Mouse (Mus musculus) frontal cortex, postnatal 36 days (tissue): ENCODE data around the gene Frmd4a.
A peak's percentile ranks its signal among the peaks of the same experiment; 100 is the strongest.
"Not testable (repeated sequence)": the region's sequence is repeated elsewhere in the genome, so short reads cannot be mapped to it uniquely, and the experiment has no call there.

Source experiments
- DNase-seq, 2 experiments: peaks; one replicate each; pipeline ENCODE4 v3.0.0; 2022; ENCODE audit warnings: low spot score in 2 of 2

Gene Frmd4a

GRCm38 (mm10) chr2:4575975-4576374, 558.5 kb downstream of the Frmd4a start:
- DNase-seq: no peak

DNA sequence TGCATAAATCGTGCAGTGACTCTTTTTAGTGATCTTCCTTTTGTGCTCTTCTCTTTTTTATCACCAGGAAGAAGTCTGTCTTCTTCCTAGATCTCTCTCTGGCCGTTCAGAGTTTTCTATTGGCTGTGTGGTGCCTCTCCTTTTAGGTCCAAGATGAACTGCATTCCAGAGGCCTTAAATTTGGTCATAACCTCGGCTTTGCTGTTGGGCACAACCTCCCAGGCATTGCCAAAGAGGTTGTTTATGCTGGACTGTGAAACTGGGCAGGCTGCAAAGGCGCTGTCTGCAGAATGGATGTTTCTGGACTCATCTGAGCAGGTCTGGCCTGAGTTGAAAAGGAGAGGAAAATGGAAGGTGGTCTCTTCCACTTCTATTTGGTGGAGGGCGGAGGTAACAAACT, 560.8 kb downstream of the Frmd4a start:
- DNase-seq: no peak

DNA sequence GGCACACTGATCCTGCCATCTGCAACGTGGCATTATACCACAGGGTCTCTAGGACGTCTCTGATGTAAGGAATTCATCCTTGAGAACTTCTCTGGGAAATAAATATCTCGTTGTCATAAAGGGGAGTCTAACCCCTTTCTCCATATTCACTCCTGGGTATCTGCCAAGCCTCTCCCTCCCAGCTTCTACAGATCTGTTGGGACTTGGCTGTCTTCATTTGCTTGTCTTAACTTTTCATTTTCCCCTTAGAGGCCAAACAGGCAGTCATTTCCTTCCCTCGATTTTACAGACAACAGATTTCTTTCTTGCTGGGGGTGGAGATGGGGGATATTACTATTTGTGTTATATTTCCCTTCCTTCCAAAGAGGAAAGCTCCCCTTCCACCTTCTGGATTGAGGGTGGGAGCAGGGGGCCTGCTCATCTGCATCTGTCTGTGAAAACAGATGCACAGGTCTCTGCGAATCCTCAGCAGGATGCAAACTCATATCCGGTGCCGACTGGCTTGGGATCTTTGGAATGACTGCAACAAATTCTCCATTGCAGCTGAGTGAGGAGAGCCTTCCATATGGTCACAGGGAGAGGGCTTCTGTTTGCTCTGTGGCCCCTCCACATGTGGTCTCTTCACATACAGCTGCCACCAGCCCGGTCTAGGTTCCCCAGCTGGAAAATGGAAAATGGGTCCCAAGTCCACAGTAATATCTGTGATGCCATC, 562.0 kb downstream of the Frmd4a start:
- no peak for DNase-seq

DNA sequence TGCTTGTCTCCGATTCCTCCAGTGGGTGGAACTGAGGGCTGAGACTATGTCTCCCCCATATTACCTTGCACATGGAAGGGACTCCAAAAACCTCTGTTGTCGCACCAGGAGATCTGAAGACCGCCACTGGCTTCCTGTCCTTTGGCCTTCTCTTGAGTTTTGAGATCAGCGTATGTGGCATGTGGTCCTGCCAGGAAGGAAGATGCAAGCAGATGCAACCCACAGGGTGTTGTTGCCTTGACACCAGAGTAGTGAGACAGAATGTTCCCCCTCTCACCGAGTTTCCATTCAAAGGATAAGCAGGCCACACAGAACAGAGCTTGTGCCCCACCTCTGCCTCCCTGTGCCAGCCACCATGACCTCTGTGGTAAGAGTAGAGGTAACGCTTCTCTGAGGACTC, 563.1 kb downstream of the Frmd4a start:
- no peak for DNase-seq

DNA sequence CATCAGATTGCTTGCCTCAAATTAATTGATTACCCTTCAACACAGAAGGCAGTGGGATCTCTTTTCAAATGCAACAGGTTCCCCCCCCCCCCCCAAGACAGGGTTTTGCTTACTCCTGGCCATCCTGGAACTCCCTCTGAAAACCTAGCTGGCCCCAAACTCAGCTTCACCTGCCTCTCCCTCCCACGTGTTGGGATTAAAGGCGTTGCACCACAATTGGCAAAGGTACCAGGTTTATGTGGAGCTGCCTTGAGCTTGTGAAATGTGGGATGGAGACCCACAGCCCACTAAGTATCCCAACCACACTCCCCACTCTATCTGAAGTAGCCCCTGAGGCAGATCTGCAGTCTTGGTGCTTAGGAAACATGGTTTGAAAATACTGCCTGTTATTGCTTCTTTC, 565.4 kb downstream of the Frmd4a start:
- DNase-seq: no peak

GRCm38 (mm10) chr2:4584252-4584651, 566.7 kb downstream of the Frmd4a start:
- DNase-seq: no peak

DNA sequence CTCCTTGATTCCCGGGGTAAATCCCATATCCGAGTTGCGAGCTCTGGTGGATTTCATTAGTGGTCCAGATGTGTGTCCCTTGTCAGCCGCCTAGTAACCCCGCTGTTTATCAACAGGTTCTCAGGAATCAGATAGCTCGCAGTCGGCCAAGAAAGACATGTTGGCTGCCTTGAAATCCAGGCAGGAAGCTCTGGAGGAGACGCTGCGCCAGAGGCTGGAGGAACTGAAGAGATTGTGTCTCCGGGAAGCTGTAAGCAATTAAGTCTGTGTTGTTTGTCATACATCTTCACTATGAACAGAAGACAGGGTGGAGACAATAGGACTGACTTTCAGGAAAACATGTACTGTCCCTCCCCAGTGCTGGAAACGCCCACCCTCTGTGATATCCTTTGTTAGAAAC, 568.7 kb downstream of the Frmd4a start:
- DNase-seq: no peak

DNA sequence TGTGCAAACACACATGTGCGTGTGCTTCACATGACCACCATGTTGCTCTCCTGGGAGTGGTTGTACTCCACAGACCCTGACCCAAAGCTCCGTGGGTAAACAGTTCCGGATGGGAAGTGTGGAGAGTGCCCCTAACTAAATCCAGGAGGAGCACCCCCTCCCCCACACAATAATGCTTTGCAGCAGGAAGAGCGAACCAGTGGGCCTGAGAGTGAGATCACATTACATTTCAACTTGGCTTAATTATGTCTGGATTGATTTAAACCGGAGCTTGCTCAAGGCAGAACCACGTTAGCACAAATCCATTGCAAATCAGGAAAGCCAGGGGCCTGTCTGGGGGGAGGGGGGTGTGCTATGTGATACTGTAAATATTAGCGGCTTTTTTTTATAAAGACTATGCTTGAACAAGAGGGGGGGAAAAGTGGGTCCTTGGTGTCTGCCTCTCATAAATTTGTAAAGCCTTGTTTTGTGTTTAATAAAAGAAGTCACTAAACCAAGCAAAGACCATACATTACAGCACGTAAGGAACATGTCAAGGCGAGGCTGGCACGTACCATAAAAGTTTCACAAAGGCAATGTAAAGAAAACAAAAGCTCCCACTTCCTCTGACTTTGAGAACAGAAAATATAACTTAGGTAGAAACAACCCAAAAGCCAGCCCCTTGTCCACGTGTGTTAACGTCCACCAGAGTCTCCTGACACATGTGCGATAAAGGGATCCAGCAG, 570.3 kb downstream of the Frmd4a start:
- no peak for DNase-seq

DNA sequence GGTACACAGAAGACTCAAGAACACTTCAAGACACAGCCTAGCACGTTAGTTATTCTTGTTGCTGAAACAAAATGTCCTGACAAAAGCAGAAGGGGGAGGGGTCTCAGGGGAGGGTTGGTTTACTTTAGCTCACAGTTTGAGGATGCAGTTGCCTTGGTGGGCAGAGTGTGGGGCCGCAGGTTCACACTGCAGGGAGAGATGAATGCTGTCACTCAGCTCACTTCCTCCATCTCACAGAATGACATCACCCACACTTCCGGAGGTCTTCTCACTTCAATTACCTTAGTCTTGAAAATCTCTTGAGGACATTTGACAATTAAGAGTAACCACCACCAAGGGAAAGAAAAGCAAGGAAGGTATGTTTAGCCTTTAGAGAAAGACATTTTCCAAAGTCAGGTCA, 574.1 kb downstream of the Frmd4a start:
- no peak for DNase-seq

- no peak for DNase-seq
Observed at GRCm38 (mm10) chr2:4592666-4593065, 575.1 kb downstream of the Frmd4a start.

DNA sequence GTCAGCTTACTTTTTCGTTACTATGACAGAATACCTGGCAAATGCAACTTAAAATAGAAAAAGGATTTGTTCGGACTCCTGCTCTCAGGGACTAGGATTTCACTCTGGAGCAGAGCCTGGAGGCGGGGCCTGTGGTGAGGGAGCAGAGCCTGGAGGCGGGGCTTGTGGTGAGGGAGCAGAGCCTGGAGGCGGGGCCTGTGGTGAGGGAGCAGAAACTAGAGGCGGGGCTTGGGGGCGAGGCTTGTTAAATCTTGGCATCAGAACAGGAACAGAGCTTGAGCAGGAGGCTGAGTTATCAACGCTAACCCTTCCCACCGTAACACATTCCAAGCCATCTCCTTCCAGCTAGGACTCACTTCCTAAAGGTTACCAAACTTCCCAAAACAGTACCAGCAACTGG, 575.9 kb downstream of the Frmd4a start:
- DNase-seq: no peak

GRCm38 (mm10) chr2:4593878-4594387, 576.4 kb downstream of the Frmd4a start:
- no peak for DNase-seq

DNA sequence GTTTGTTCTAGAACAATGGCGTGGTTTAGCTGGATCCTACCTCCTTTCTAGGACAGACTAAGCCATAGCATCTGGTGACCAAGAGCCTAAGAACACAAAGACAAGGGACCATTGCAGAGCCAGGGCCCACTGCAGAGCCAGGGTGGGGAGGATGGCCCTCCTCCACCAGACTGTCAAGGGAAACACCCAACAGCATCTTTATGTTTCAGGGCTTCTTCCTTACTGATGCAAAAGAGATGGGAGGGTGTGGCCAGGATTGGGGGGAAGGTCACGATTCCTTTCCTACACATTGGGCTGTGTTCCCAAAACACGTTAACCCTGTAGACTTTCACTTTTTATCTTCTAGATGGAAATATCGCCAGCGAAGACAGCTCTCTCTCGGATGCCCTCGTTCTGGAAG, 579.5 kb downstream of the Frmd4a start:
- DNase-seq: no peak

DNA sequence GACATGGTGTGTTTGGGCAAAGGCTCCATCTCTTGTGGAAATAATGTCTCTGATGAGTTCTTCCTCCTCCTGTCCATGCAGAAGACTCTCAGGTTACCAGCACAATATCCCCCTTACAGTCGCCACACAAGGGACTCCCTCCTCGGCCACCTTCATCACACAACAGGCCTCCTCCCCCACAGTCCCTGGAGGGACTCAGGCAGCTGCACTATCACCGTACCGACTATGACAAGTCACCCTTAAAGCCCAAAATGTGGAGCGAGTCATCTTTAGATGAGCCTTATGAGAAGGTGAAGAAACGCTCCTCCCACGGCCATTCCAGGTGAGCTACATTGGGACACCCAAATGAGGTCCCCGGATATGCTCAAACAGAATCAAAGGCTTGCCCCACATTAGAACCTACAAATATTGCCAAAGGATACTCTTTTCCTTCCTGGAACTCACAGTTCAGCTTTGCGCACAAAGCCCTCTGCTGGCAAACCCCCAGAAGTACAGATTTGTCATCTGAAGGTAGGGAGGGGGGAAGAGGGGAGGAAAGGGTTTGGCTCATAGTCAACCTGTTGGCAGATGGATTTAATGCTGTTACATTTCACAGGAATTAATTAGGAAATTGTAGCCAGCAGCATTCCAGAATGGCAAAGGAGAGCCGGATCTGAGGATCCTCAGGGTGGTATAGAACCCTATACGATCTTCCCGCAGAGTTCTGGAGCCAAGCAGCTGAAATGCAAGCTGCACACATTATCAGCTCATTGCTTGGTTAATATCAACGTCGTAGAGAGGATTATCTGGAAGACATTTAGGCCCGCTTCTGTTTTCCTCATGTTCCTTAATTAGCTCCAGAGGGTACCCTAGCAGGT, 583.7 kb downstream of the Frmd4a start:
- peak; percentile 54 for DNase-seq

GRCm38 (mm10) chr2:4603361-4603945, 585.9 kb downstream of the Frmd4a start:
- no peak for DNase-seq

DNA sequence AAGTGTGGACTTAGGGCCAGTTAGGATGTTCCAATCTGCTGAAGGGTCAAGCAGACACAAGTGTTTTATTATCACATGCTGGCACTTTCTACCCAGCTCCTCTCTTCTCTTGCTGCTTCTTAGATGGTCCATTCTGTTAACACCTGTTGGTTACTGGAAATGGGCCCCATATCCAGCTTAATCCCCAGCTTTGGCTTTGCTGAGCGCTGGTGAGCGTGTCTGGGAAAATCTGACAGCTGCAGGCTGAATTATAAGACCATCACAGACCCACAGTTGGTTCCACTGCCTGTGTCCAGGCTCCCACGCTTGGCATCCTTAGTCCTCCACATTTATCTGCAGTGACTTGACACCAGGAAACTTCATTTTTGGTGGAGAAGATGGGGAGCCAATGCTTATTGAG, 589.0 kb downstream of the Frmd4a start:
- DNase-seq: no peak

DNA sequence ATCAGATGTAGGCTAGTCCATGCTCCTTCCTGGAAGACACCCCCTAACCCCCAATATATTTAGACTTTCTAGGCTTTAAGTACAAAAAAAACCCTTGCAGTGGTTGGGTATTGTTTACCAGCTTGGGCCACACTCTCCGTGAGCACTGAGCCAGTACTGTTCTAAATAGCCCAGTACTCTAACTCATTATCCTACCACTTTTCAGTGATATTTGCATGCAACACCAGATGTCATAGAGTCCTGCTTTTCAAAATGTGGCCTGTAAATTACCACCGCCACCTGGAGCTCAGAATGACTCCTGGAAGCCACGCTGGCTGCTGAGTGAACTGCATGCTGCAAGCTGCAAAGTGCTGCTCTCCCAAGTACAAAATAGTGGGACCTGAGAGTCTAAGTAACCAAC, 590.7 kb downstream of the Frmd4a start:
- no peak for DNase-seq

DNA sequence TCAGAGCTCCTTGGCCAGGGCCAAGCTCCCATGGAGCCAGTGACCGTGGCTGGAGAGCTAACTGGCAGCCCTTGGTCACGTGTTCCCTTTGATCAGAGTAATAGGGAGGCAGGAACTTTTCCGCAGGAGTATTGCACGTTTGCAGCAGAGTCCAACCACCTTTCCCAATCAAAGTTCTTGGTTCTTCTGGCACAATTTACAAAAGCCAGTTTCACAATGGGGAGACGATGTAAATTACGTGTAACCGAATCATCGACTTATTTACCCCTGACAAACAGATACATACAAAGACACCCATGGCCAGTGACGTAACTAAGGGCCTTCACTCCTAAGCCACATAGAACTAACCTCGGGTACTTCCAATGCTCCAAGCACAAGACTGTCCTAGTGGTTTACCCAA, 591.9 kb downstream of the Frmd4a start:
- DNase-seq: no peak

DNA sequence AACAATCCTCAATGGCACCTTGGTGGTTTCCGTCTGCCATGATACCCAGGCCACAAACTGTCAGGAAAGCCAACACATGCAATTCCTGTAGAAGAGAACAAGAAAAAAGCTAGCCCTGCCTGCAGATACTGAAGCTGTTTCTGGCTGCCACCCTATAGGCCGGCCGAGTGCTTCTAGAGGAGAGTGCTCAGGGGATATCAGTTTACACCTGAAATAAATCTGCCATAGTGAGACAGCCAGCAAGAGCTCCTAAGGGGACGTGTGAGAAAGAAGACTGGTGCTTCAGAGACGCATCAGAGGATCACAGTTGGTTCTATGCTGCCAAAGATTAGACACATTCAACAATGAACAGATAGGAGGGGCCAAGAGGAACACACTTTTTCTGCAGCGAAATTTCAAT, 593.8 kb downstream of the Frmd4a start:
- no peak for DNase-seq

- DNase-seq: no peak
Observed at GRCm38 (mm10) chr2:4611704-4612103, 594.2 kb downstream of the Frmd4a start.

- DNase-seq: not testable (repeated sequence)
Observed at GRCm38 (mm10) chr2:4614276-4614929, 596.9 kb downstream of the Frmd4a start.
